Mouse (Mus musculus) T-cell, adult 2 months (primary cell): ENCODE measurements around the gene Pdcd4.
A peak's percentile ranks its signal among the peaks of the same experiment; 100 is the strongest.
"Not testable (repeated sequence)": the region's sequence is repeated elsewhere in the genome, so short reads cannot be mapped to it uniquely, and the experiment has no call there.

ENCODE experiments used
- DNase-seq: peaks from one replicate; pipeline ENCODE4 v3.0.0; 2022; ENCODE audit warnings: low spot score

Gene Pdcd4

GRCm38 (mm10) chr19:53945171-53946042, 53.4 kb downstream of the Pdcd4 start:
- DNase-seq = peak; percentile 49

- no peak for DNase-seq
Measured at GRCm38 (mm10) chr19:53957513-53957912, 65.5 kb downstream of the Pdcd4 start.

GRCm38 (mm10) chr19:53962511-53962910, 70.5 kb downstream of the Pdcd4 start:
- DNase-seq = no peak

DNA sequence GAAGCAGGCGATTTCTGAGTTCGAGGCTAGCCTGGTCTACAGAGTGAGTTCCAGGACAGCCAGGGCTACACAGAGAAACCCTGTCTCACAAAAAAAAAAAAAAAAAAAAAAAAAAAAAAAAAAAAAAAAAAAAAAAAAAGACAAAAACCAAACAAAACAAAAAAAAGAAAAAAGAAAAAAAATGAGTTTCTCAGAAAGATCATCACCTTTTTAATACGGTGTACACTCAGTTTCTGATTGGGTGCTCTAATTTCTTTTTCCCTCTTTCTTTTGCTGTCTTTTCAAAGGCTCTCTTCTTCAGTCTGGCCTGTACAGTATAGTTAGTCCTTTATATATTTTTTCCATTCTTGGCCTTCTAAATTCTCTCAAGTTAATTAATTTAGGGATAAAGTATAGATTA, 72.3 kb downstream of the Pdcd4 start:
- not testable (repeated sequence) for DNase-seq

DNA sequence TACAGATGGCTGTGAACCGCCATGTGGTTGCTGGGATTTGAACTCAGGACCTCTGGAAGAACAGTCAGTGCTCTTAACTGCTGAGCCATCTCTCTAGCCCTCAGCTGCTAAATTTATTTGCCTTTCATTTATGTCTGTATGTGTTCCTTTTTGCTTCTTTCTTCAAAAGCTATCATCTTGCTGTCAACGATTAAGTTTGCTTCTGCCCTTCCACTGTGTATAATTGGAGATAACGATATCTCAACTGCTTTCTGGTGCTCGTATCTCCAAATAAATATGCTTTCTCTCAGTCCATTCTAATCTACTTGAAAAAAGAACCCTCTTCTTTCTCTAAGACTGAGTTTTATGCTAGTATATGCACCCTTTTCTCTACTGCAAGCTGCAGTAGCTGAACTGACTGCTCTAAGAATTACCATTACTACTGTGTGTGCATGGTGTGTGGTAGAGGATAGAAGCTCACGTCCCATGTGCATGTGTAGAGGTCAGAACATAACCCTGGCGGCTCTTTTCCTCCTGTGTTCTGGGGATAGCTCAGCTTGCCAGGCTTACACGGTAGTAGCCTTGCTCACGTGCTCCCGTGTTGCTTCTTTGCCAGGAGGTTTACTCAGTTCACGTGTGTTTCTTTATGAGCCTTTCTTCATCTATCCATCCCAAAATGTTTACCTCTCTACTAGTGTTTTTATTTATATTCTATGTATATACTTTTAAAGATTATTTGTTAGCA, 73.0 kb downstream of the Pdcd4 start:
- DNase-seq = no peak

DNA sequence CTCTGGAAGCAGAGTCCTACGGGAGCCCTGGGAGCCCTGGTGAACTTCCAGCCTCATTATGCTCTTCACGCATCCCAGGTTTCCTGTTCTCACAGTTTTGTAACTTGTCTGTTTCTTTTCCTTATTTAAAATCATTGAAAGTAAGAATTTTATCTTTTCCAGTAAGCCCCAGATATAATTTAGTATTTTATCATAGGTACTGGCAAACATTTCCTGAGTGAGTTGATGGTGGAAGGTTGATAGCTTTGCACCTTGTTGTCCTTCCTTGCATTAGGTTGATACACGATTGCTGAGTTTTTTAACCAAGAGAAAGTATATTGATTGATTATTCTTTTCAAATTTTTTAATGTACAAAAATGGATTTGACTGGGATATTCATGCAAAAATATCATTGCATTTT, 77.2 kb downstream of the Pdcd4 start:
- no peak for DNase-seq

GRCm38 (mm10) chr19:53971938-53972337, 79.9 kb downstream of the Pdcd4 start:
- peak; percentile 6 for DNase-seq

DNA sequence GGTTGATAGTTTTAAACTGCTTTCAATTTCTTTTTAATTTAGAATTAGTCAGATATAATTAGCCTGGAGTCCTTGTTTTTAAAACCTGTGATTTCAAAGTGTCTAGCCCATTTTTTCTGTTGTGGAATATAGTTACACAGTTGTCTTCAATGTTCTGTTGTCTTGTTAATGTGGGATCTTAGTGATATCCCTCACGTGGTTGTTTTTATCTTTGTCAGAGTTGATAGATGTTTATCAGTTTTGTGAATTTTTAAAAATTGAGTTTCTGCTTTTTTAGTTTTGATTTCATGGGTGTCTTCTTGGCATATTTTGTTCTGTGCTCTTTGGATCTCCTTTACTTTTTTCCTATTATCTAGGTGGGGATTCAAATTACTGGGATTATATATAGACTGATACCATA, 81.6 kb downstream of the Pdcd4 start:
- no peak for DNase-seq
